Mouse (Mus musculus): ENCODE results near the gene Wdr74.

Wdr74 gene

GRCm38 (mm10) chr19:8735389-8736159 lies at the start of gene Wdr74:
TSS of gene Wdr74 (plus strand) at chr19:8735827.
- DNase-seq (ENCODE audit: low spot score in 2 of 2) = peak; percentile 81 to 90

- DNase-seq (ENCODE audit: low spot score in 2 of 2) = no peak
Measured at GRCm38 (mm10) chr19:8691871-8692539, 43.6 kb upstream of the Wdr74 start.

GRCm38 (mm10) chr19:8692740-8693139 lies 42.9 kb upstream of the Wdr74 start:
- no peak for DNase-seq (ENCODE audit: low spot score in 2 of 2)

GRCm38 (mm10) chr19:8695330-8695729 lies 40.3 kb upstream of the Wdr74 start:
- DNase-seq (ENCODE audit: low spot score in 2 of 2) = peak in 1 of 2 experiments; percentile 40

- no peak for DNase-seq (ENCODE audit: low spot score in 2 of 2)
Measured at GRCm38 (mm10) chr19:8699652-8700051, 36.0 kb upstream of the Wdr74 start.

DNA sequence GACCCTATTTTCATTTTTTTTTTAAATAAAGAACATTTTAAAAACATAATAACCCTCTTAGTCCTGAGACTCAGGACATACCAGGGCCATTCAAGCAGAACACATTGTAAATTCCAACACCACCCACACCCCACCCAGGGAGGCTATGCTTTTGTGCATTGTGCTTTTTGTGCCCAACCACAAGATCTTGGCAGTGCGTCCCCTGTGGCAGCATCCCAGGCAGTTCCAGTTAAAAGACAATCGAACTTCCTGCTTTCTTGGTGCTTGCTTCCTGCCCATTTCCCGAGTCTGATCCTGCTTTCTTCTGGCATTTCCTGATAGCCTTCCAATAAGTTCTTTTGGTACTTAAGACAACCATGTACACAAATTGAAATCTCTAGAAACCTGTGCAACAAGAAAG lies 33.2 kb upstream of the Wdr74 start:
- no peak for DNase-seq (ENCODE audit: low spot score in 2 of 2)

DNA sequence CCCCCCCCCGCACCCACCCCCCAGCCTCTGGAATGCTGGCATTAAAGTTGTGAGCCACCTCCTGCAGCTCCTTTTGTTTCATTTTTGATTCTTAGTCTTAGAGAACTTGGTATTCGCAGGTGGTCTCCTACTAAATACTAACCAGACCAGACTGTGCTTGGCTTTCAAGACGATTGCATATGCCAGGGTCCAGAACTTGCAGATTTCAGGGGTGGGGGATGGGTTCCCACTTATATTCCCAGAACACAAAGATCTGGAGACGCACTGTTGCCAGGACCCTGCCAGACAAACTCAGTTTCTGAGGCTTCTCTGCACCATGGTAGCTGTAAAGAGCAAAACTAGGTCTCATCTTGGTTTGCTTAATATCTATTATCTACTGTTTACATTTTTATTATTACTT lies 32.1 kb upstream of the Wdr74 start:
- no peak for DNase-seq (ENCODE audit: low spot score in 2 of 2)

DNA sequence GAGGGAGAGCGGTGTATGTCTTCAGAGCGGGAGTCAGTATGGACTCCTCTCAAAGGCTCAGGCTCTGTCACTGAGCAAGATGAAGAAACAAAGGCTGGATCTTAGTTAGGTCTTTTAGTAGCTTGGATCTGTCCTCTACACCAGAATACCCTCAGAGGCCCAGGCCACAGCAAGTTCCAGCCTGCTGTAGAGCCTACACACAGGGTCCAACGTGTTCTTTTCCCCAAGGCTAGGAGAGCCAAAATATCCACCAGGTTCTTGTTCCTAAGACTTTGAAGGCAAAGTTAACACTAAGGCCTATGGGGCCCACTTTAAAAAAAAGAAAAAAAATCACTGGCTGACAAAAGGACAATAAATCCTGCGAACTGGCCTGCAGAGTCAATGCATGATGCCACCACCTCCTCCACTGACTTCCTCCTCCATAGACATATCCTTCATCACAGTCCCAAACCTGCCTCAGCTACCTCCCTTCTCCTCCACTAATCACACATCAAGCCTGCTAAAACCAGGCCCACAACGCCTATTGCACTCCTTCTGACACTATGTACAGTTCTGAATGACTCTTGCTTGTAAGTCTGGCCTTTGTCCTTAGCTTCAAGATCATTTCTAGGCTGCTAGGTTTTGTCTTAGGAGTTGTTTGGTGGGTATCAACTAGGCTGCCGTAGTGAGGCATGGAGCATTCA lies 30.5 kb upstream of the Wdr74 start:
- DNase-seq (ENCODE audit: low spot score in 2 of 2) = no peak

- DNase-seq (ENCODE audit: low spot score in 2 of 2) = no peak
Measured at GRCm38 (mm10) chr19:8706132-8706667, 29.4 kb upstream of the Wdr74 start.

DNA sequence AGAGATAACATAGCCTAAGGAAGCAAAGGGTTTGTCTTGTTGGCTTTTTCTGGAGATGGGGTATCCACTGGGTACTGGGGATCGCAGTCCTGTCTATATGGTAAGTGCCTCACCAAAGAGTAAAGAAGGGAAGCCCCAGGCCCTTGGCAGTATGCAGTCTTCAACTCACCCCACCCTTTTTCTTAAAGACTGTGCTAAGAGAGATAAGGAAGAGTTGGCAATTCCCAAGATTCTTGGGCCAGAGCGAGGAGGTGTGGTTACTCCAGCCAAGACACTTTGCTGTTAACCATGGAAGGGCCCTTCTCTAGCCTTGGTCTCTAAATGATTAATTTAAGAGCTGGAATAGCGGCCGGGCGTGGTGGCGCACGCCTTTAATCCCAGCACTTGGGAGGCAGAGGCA lies 28.7 kb upstream of the Wdr74 start:
- no peak for DNase-seq (ENCODE audit: low spot score in 2 of 2)

DNA sequence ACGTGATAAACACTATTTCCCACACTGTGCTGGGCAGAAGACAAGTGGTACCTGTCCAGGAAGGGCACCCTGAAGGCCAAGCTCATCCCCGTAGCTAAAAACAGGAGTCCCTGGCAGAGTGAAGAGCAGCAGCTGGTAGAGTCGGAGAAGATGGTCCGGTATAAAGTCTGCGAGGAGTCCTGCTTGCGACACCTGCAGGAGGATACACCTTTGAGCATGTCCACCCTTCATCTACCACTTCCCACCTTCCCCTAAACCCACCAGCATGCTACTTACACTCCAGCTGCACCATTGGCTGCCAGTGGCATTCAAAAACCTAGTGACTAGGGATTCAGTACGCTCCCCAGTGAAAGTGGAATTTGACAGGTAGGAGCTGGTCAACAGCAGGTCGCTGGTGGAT lies 26.7 kb upstream of the Wdr74 start:
- no peak for DNase-seq (ENCODE audit: low spot score in 2 of 2)

DNA sequence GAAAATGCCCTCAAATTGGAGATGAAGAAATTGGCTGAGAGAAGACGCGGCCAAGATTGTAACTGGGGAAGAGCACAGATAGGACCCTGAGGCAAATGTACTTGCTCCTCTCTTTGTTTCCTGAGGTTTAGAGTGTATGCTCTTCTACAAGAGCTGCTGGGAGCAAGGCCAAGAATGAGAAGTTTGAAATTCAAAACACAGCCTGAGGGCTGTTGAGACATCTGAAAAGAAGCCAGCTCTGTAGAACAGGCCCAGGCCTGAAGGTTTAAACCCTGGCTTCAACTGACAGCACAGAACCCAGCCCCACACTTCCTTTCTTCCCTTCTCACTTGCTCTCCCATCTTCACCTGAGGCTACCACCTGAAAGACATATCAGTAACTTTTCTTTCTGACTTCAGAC lies 25.6 kb upstream of the Wdr74 start:
- DNase-seq (ENCODE audit: low spot score in 2 of 2) = no peak

GRCm38 (mm10) chr19:8711506-8711905 lies 24.1 kb upstream of the Wdr74 start:
- DNase-seq (ENCODE audit: low spot score in 2 of 2) = no peak

GRCm38 (mm10) chr19:8711949-8712869 lies 23.4 kb upstream of the Wdr74 start:
- DNase-seq (ENCODE audit: low spot score in 2 of 2) = no peak

DNA sequence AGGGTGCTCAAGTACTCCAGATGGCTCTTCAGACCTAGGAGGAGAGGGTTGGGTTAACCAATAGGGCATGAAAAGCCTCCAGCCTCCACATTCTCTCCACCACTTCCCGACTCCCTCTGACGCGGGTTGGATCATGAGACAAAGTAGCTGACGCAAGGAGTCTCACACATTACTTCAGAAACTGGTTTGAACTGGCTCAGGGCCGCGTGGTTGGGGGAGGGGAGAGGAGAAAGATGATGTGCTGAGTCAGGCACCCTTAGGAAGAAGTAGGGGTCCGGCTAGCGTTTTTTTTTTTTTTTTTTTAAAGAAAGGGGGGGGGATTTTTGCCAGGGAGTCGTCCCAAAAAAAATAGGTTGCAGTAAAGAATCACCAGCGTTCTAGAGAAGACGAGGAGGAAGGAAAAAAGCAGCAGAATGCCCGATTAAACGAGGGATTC lies 22.7 kb upstream of the Wdr74 start:
- peak; percentile 44 to 68 for DNase-seq (ENCODE audit: low spot score in 2 of 2)

DNA sequence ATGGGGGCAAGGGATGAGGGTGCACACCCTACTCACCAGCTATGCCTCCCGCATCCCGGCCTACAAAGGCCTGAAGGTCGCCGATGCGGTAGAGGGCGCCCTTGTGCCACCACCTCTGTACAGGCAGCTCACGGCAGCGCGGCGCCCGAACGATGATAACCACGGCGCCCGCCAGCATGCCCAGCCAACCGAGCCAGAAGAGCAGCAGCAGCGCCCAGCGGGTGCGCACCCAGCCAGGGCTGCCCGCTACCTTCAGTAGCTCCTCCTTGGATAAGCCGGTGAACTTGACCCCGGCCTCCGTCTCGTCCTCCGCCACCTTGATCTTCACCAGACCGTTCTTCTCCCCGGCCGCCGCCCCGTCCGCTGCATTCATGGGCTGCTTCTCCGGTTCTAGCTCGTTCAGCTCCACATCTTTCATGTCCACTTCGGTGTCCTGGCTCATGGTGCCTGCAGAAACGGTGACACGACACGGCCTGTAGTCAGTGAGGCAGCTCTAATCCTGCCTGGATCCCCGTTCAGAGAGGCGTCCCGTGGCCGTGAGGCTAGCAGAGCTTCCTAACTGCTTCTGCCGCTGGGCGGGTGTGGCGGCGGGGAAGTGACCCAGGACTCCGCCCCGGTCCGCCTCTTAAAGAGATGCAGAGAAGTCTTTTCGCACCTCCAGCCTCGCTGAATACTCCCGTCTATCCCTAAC lies 22.2 kb upstream of the Wdr74 start:
- DNase-seq (ENCODE audit: low spot score in 2 of 2) = peak; percentile 87 to 89

GRCm38 (mm10) chr19:8713997-8714652 lies 21.5 kb upstream of the Wdr74 start:
- DNase-seq (ENCODE audit: low spot score in 2 of 2) = no peak

GRCm38 (mm10) chr19:8714653-8715481 lies 20.8 kb upstream of the Wdr74 start:
- DNase-seq (ENCODE audit: low spot score in 2 of 2) = no peak

All from urinary bladder, adult 18-20 months (tissue).